Mouse (Mus musculus) brown adipose tissue, adult 24 weeks (tissue): ENCODE data around the gene Mfap1a. TPM values are rescaled to one million over a fixed set of nuclear protein-coding genes. Genes with fewer than 3 reads are reported as not detected.
"Not testable (repeated sequence)": the region's sequence is repeated elsewhere in the genome, so short reads cannot be mapped to it uniquely, and the experiment has no call there.

Experiments used
- H3K27ac ChIP-seq: fragments of 200-500 bp; replicated peaks from 2 replicates; pipeline ENCODE4 v1.5.1; 2012; ENCODE audit warnings: low read depth, mild to moderate bottlenecking, low read length
- H3K4me1 ChIP-seq: fragments of 200-500 bp; 2 replicates; pipeline ENCODE4 v1.6.1; 2012; ENCODE audit warnings: low read length, mixed read lengths; ENCODE audit not compliant: control insufficient read depth, insufficient read depth, insufficient read length
- H3K4me3 ChIP-seq: fragments of 200-500 bp; 2 replicates; pipeline ENCODE4 v1.5.1; 2012; ENCODE audit warnings: low read depth, mild to moderate bottlenecking, low read length, moderate library complexity; ENCODE audit not compliant: insufficient read depth
- polyA plus RNA-seq: library from polyadenylated mRNA; stranded (reverse); fragments of >200 nt; gene quantifications from 2 replicates; pipeline ENCODE4 v1.2.4, GENCODE M21; 2012; ENCODE audit not compliant: missing spikeins, insufficient read depth, insufficient read length

Mfap1a gene
- polyA plus RNA-seq, 1 experiment = 19.3 TPM

DNA sequence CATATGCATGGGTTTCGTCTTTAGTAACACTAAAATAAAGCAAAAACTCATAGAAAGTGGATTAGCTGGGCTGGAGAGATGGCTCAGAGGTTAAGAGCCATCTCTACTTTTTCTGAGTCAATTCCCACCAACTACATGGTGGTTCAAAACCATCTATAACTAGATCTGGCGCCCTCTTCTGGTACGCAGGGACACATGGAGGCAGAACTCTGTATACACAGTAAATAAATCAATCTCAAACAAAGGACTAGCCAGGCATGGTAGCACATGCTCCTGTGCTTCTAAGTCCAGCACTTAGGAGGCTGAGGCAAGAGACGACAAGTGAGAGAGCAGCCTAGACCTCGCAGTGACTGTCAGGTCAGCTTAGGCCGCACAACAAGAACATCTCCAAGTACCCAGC is 4.9 kb downstream of the Mfap1a start:
- not testable (repeated sequence) for H3K4me1 ChIP-seq, H3K27ac ChIP-seq, H3K4me3 ChIP-seq

DNA sequence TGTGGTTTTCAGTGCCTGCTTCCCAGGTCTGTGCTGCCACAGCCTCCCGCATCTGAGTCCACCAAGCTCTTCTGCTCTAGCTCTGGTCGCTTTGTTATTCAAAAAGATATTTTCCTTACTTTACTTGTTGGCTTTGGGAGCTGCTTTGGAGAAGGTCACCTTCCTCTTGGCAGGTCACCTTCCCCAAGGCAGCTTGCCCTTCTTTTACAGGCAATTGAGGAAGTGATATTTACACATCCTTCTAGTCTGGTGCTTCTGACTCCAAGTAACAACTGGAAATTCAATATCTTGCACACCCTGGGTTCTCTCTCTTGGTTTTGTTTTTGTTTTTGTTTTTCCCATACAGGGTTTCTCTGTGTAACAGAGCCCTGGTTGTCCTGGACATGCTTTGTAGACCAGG is 22.1 kb downstream of the Mfap1a start:
- not testable (repeated sequence) for H3K27ac ChIP-seq, H3K4me3 ChIP-seq, H3K4me1 ChIP-seq

DNA sequence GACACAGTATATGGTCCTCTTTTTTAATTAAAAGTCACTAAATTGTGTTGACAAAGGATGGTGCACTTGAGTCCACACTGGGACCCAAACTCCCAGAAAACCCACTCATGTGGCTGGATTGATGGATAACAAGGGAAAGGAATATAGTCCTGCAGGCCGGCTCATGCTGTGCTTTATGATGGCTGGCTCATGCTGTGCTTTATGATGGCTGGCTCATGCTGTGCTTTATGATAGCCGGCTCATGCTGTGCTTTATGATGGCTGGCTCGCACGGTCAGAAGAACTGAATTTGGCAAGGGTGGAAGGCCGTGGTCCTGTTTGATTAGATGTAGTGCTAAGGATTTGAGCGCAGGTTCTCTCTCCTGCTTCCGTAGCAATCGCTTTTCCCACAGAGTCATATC is 22.9 kb downstream of the Mfap1a start:
- no peak overlapping the region for H3K27ac ChIP-seq
- no peaks in the 10 kb centered on the region for H3K4me1 ChIP-seq
- H3K4me3 ChIP-seq = no peak overlapping the region

DNA sequence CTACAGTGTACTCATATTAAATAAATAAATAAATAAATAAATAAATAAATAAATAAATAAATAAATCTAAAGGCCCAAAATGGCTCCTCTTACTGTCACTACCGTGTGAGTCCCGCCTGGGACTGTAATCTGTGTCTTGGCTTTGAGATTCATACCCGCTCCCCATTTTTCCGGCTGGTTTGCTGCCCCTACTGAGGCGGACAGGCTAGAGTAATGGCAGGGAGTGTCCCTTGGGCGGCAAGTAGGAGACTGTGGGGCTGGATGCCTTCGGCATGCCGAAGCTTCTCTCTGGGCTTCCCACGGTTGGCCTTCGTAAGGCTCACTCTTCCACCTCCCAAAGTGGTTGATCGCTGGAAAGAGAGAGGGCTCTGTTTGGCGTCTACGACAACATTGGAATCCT is 25.5 kb downstream of the Mfap1a start:
- not testable (repeated sequence) for H3K27ac ChIP-seq, H3K4me1 ChIP-seq, H3K4me3 ChIP-seq

DNA sequence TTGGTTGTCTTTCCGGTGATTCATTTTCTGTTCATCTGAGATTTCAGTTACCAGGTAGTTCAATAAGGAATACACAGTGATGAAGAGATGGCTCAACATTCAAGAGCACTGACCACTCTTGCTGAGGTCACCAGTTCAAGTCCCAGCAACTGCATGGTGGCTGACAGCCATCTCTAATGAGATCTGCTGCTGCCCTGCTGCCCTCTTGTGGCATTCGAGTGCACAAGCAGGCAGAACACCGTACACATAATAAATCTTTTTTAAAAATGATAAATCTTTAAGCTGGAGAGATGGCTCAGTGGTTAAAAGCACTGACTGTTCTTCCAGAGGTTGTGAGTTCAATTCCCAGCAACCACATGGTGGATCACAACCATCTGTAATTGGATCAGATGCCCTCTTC is 26.0 kb downstream of the Mfap1a start:
- Histone ChIP-seq H3K27ac (no peak overlapping the region), H3K4me3 (no peak overlapping the region), H3K4me1 (no peaks in the 10 kb centered on the region)

DNA sequence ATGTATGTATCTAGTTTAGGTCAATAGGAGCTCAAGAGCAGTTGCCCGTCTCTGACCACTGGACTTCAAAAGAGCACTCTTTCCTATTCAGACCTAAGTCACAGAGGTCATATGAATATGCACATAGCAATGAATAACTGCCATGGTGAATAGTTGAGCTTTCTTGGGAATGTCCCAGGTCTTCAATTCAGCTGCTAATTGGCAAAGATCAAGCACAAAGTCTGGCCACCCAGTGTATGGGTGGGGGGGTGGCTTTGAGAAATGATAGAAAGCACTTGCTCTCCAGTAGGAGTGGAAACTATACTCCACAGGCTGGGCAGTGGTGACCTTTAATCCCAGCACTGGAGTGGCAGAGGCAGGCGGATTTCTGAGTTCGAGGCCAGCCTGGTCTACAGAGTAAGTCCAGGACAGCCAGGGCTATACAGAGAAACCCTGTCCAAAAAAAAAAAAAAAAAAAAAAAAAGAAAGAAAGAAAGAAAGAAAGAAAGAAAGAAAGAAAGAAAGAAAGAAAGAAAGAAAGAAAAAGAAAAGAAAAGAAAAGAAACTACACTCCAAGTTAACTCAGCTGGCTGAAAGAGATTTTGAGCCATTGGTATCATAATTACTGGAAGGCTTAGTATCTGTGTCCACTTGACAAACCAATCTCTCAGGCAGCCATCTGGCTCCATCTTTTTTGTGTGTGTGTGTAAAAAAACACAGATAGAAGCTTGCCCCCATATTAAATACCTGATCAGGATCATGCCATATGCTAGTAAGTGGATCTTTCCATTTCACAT is 28.8 kb downstream of the Mfap1a start:
- no peaks in the 10 kb centered on the region for H3K4me1 ChIP-seq

DNA sequence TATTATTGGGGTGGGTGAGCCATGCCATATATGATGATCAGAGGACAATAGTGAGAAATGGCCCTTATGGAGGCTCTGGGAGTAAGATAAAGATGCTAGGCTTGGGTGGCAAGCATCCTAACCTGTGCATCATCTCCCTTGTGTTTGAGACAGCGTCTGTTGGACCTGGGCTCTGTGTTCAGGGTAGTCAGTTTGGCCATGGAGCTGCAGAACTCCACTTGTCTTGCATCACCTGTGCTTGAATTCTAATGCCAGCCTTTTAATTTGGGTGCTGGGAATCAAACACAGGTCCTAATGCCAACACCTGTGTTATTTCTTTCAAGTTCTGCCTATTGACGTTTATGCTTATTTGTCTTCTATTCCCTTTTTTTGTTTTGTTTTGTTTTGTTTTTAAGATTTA is 31.2 kb downstream of the Mfap1a start:
- not testable (repeated sequence) for H3K27ac ChIP-seq, H3K4me1 ChIP-seq

More for the DNA sequence above, 28.8 kb downstream of the Mfap1a start:
- H3K27ac ChIP-seq = no peak overlapping the region
- no peak overlapping the region for H3K4me3 ChIP-seq

DNA sequence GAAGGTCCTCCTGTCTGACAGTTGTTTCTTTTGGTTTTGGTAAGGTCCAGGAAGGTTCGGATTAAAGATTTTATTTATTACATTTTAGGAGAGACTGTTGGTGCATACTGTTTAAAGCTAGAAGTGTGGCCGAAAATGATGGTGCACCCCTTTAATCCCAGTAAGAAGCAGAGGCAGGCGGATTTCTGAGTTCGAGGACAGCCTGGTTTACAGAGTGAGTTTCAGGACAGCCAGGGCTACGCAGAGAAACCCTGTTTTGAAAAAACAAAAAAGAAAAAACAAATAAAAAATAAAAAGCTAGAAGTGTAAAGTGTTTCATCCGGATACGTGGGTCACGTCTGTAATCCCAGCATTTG is 32.3 kb downstream of the Mfap1a start:
- peak overlapping the region; percentile 74 for H3K4me3 ChIP-seq
- peak overlapping the region; percentile 19; the same call in 1 of the 2 replicates for H3K27ac ChIP-seq
- H3K4me1 ChIP-seq = peaks cover 3% of the 10 kb centered on the region; the same call in 1 of the 2 replicates

More for the DNA sequence above, 31.2 kb downstream of the Mfap1a start:
- not testable (repeated sequence) for H3K4me3 ChIP-seq

DNA sequence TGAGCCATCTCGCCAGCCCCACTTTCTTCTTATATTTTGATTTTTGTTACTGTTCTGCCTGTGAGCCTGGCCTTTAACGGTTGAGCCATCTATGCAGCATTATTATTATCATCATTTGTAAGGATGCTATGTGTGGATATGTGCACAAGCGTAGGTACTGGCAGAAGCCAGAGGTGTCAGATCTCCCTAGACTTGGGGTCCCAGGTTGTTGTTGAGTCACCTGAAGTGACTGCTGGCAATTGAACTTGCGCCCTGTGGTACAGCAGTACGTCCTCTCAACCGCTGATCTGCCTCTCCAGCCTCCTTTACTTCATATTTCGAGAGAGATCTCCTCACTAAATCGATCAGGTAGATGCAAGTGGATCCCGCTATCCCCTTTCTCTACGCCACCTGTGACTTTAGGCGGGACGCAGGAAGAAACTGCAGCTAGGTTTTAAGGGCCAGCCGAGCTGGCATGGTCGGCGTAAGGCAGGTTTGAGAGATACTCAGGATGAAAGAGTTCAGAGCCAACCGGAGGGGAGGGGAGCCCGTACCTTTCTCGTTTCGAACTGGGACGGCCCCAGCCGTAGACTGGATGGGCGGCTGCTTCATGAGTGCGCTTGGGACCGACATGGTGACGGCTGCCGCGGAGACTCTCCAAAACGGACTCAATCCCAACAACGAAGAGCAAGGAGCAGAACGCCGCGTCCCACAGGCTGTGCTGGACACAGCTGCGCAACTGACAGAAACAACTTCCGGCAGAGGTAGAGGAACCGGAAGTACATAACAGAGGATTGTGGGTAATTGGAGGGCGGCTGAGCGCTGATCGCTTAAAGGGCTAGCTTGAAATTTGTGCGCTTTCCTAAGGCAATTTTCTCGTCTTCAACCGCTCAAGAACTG is 32.9 kb downstream of the Mfap1a start, which contains the start of gene Mfap1b:
Gene Mfap1b (minus strand): TSS at position 767 of the 879 bp plus-strand sequence.
- Histone ChIP-seq H3K27ac (peak within 1 kb of the TSS; percentile 47), H3K4me3 (peak within 1 kb of the TSS; percentile 74)
- H3K4me1 ChIP-seq = not testable (repeated sequence)

DNA sequence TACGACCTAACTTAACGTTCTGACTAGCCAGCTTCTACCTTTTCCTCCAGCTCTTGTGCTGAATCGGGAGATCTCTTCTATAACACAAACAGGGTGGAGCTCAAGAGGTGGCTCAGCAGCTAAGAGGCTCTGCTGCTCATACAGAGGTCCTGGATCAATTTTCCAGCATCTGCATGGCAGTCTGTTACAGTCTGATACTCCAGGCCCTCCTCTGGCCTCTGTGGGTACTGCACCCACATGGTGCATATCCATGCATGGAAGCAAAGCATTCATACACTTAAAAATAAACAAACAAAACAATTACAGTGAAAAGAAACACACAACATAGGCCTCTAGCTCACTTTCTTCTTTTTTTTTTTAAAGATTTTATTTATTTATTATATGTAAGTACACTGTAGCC is 33.7 kb downstream of the Mfap1a start:
- not testable (repeated sequence) for H3K4me3 ChIP-seq, H3K4me1 ChIP-seq, H3K27ac ChIP-seq

DNA sequence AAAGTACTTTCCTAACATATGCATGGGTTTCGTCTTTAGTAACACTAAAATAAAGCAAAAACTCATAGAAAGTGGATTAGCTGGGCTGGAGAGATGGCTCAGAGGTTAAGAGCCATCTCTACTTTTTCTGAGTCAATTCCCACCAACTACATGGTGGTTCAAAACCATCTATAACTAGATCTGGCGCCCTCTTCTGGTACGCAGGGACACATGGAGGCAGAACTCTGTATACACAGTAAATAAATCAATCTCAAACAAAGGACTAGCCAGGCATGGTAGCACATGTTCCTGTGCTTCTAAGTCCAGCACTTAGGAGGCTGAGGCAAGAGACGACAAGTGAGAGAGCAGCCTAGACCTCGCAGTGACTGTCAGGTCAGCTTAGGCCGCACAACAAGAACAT is 37.5 kb downstream of the Mfap1a start:
- H3K27ac ChIP-seq, H3K4me1 ChIP-seq, H3K4me3 ChIP-seq: not testable (repeated sequence)

DNA sequence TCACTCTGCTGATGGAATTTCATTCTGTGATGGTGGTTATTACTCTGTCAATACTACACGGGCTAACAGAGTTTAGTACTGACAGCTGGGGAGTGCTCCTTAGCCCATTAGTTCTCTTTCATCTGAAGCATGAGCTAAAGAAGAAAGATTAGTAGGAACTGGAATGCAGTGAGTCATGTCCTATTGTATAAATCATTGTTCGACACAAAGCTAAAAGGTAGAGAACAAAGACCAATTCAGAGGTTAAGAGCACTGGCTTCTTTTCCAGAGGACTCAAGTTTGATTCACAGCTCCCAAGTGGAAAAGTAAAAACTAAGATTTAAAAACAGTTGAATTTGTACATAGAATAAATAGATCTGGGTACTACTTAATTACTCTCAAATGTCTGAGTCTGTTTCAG is 46.4 kb downstream of the Mfap1a start:
- Histone ChIP-seq H3K4me1 (no peaks in the 10 kb centered on the region), H3K27ac (no peak overlapping the region), H3K4me3 (no peak overlapping the region)

DNA sequence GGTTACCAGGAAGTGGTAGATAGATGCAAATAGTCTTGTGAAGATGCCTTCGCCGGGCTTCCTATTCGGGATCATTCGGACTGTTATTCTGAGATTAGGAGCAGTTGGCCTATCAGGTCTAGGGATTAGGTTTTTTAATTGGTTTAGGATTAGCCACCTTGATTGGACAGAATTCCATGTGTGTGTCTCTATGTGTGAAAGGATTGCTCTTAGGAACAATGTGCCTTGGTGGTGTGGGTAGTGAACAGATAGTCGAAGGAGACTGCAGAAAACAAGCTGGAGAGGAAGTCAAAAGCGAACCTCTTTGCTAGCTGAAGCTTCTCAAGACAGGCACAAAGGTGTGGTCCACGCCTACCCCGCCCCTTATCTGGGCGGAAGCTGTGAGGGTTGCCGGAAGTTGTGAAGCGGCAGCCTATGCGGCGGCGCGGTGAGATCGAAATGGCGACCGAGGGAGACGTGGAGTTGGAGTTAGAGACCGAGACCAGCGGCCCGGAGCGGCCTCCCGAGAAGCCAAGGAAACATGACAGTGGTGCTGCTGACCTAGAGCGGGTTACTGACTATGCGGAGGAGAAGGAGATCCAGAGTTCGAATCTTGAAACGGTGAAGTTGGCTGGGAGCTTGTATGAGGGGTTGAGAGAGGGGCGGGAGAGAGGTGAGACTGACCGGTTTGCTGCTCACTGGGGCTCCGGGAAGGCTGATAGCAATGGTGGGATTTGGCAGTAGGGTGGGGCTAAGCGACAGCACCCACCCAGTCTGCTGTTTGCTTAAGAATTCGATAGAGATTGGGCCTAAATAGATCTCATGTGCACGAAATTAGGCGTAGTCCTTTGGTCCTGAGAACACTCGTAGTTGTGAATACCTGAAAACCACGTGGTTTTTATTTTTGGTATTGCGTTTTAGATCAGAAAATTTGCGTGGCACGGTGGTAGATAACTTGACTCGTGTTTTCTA is 49.5 kb downstream of the Mfap1a start, which contains the start of gene Serinc4:
Gene Serinc4 (minus strand): TSS at position 90 of the 951 bp plus-strand sequence.
- Histone ChIP-seq H3K4me3 (peak within 1 kb of the TSS; percentile 91), H3K4me1 (no peaks in the 10 kb centered on the region)

DNA sequence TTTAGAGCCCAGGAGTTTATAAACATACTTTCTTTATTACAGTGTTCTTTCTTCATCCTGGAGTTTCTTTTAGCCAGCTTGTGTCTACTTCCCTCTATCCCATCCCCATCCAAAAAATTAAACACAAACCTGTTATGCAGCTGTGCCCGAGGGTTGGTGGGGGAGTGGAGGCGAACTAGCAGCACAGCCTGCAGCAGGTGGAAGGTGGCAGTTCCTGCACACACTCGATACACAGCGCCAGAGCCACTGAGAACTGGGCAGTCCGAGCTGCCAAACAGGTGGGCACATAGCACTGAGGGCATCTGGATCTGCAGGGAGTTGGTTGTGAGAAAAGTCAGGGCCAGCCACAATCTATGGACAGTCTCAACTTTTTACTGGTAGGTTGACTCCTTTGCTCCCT is 50.9 kb downstream of the Mfap1a start:
- H3K4me1 ChIP-seq = peaks cover under 1% of the 10 kb centered on the region; the same call in 1 of the 2 replicates
- no peak overlapping the region for H3K27ac ChIP-seq
- no peak overlapping the region for H3K4me3 ChIP-seq

More for the DNA sequence above, 49.5 kb downstream of the Mfap1a start, which contains the start of gene Serinc4:
- H3K27ac ChIP-seq = peak within 1 kb of the TSS; percentile 72
